Mouse (Mus musculus) frontal cortex, adult 2 months (tissue): Measurements from ENCODE around the gene Tmem87b. TPM values are rescaled to one million over a fixed set of nuclear protein-coding genes. Genes with fewer than 3 reads are reported as not detected.

Experiments used
- DNase-seq, 2 experiments: peaks; one replicate each; pipeline ENCODE4 v3.0.0; 2022; ENCODE audit warnings: low spot score in 1 of 2; ENCODE audit errors: extremely low spot score in 1 of 2
- polyA plus RNA-seq: library from polyadenylated mRNA; depleted of rRNA; stranded (reverse); fragments of >200 nt; gene quantifications from 2 replicates; pipeline ENCODE4 v1.2.3, GENCODE M21; 2012; rRNA removed

The Tmem87b gene
- polyA plus RNA-seq, 1 experiment, result 28.0 TPM

DNA sequence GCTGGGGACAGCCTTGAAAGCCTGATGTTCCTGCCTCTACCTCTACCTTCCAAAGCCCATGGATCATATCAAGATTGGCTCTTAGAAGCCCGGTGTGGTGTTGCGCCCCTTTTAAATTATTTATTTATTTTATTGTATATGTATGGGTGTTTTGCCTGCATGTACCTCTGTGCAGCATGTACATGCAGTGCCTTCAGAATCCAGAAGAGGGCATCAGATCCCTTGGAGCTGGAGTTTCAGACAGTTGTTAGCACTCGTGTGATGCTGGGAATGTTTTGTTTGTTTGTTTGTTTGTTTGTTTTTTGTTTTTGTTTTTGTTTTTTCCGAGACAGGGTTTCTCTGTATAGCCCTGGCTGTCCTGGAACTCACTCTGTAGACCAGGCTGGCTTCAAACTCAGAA lies 63.3 kb downstream of the Tmem87b start:
- DNase-seq, result no peak

DNA sequence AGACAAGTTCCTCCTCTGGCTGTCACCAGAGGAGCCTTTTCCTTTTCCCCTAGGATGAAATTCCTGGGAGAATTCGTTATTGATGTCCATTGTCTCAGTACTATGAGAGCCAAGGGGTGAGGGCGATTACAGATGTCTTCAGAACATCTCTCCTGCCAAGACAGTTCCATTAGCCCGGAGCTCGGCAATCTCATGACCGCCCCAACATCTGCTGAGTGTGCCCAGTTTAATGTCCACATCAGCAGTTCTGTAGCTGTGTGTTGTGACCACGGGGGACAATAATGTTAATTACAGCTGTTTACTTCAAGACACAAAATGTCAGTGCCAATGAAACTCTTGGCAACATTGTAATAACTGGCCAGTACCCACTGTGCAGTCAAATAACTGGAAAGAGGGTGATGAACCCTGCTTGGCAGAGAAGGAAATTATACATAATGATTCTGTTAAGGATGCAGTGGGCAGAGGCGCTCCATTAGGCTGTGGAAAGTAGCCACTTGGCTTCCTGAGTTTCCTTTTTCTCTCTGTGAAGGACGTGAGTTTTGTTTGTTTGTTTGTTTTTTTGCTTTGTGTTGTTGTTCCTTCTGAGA lies 67.4 kb downstream of the Tmem87b start:
- no peak for DNase-seq

DNA sequence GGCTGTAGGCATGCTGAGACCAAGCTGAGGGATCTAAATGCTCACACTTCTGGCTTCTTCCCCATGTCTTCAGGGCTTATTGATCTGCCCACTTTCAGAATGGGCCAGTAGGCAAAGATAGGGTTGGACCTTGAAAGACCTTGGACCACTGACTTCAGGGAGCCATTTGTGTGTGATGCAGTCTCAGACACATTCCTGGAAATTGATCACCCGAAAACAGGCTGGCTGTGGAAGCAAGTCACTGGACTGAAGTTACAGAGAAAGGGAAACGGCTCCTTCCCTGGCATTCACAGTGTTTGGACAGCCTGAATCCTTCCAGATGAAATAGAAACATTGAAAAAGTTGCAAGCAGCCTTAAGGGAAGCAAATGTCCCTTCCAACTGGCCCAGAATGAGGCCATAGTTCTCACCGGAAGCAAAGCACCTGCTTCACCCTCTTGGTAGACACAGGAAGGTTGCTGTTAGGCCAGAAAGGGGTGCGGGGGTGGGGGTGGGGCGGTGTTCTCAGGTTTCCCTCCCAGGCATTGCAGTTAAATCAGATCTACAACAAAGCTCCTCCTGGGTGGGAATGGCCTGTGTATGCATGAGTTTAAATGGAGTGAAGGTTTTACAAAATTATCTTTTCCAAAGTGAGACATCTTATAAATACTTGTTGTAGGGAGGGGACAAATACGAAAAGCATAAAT lies 70.1 kb downstream of the Tmem87b start:
- no peak for DNase-seq

DNA sequence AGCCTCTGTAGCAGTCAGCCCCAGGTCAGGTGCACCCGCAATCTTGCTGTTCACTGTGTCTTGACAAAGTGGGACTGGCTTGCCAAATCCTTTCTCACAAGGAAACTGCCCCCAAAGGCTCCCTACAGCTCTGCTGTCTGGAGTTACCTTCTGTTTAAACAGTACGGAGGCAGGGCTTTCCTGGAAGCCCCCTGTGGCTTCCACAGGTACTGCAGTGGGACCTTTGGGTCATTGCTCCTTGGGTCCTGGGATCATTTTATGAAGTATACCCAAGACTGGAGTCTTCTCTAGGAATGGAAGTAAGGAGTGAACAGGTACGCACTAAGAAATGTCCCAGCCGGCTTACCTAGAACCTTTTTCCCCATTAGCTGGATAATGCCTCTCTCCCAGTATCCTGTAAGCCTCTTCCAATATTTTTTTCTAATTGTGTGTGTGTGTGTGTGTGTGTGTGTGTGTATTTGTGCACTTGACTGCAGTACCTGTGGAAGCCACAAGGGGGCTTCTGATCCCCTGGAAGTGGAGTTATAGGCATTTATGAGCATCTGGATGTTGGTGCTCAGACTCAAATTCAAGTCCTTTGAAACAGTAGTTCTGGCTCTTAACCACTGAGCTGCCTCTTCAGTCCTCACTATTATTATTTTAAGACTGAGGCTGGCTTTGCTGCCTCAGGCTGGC lies 72.9 kb downstream of the Tmem87b start:
- DNase-seq, result no peak

DNA sequence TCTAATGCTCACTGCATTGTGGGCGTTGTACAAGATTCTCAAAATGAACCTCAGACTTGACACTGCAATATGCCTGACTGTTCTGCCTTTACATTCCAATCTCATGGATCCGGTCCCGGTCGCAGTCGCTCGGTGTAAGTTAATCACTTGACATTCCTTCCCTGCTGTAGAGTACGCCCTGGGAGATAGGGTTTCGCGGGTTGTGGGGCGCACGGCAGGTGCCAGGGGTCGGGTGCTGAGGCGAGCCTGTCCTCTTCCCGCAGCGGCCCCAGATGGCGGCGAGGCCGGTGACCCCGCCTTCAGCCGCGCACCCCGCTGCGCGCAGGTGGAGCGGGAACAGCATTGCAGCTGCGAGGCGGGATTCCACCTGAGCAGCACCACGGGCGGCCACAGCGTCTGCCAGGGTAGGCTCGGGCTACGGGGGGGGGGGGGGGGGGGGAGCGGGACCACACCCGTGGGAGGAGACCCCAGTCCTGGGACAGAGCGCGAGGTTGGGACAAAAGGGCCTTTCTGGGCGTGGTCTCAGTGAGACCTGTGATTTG lies 74.3 kb downstream of the Tmem87b start:
- DNase-seq, result no peak

DNA sequence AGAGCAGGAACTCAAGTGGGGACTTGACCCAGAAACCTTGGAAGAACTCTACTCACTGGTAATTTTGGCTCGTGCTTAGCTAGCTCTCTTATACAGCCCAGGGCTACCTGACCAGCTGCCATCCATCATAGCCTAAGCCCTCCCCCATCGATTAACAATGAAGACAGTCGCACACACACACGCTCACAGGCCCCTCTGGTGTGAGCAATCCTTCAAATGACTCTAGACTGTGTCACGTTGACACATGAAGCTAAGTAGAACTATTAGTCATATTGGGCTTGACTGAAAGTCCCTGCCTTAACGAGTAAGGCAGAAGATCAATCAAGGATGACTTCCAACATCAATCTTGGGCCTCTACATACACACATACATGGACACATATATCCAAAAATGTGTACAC lies 84.9 kb downstream of the Tmem87b start:
- DNase-seq, result no peak

DNA sequence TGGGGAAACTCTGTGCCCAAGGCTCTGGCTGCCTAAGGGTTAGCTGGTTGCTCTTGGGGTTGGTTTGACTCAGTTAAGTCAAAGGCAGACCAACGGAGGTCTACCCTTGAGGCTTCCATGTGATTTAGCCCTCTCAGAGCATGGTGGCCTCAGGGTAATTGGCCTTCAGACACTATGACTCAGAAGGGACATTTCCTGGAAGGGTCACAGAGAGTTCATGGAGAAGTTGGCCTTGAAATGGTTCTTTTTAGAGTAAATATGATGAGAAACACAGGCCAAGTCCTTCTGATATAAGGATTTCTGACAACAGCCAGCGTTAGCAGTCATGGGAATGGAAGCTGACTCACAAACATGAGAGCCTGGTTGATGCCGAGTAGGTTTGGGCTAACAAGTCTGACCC lies 85.7 kb downstream of the Tmem87b start:
- no peak for DNase-seq

Other genes starting within 250 kb of the Tmem87b start
- gene Spdye4c, start 226.9 kb upstream of the Tmem87b start, polyA plus RNA-seq, result not detected in 2 replicates
- 41.4 and 45.5 TPM in 2 replicates for gene Anapc1, start 130.7 kb upstream of the Tmem87b start, polyA plus RNA-seq
- 16.8 and 18.3 TPM in 2 replicates for gene Mertk, start 119.2 kb upstream of the Tmem87b start, polyA plus RNA-seq
- 1.6 and 1.9 TPM in 2 replicates for gene Fbln7, start 44.9 kb downstream of the Tmem87b start, polyA plus RNA-seq
- gene Zc3h8, start 126.0 kb downstream of the Tmem87b start, polyA plus RNA-seq, result 8.4 and 9.3 TPM in 2 replicates
- gene Zc3h6, start 149.3 kb downstream of the Tmem87b start, polyA plus RNA-seq, result 6.8 and 7.1 TPM in 2 replicates
- 5.1 and 5.3 TPM in 2 replicates for gene Gm10762, start 149.6 kb downstream of the Tmem87b start, polyA plus RNA-seq
- gene Vinac1, start 230.1 kb downstream of the Tmem87b start, polyA plus RNA-seq, result 0.11 and 0.20 TPM in 2 replicates
- gene Ttl, start 247.8 kb downstream of the Tmem87b start, polyA plus RNA-seq, result 30.1 and 30.8 TPM in 2 replicates